Mouse (Mus musculus): ENCODE measurements around the gene Stmnd1.
"Not testable (repeated sequence)": the region's sequence is repeated elsewhere in the genome, so short reads cannot be mapped to it uniquely, and the experiment has no call there.

Stmnd1 gene

DNA sequence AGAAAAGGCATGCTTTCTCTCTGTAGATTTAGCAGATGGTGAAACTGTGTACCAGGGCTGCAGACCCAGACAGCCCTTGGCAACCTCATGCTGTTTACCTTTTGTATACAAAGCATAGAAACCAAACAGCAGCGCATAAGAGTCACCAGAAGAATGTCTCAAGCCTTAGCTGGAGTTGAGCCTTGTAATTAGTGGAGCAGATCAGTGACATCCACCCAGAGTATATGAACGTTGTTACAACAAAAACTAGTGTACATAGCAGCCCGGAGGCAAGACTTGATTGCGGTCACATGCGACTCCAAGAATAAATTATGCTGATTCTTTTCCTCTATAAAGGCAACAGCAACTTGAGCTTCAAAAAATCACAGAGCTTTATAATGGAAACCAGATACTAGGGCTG is 14.9 kb downstream of the Stmnd1 start:
- DNase-seq (ENCODE audit: extremely low spot score, low spot score), result no peak

DNA sequence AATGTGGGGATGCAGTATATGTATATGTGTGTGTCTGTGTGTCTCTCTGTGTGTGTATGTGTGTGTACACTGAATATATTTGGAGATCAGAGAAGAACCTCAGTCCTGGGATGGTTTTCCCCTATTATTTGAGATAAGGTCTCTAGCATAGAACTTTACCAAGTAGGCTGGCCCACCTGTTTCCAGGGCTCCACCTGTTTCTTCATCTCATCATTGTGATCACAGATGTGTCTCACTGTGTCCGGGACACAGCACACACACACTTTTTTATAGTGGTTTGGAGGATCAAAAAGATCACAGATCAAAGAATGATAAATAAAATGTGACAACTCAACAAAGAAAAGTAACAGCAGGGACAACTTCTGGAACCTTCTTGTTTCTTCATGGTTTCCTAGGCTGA is 17.0 kb downstream of the Stmnd1 start:
- DNase-seq (ENCODE audit: extremely low spot score, low spot score), result no peak

- no peak for DNase-seq (ENCODE audit: extremely low spot score, low spot score)
These were observed 20.8 kb downstream of the Stmnd1 start for GRCm38 (mm10) chr13:46294365-46294764.

- no peak for DNase-seq (ENCODE audit: extremely low spot score, low spot score)
These were observed 24.2 kb downstream of the Stmnd1 start for GRCm38 (mm10) chr13:46297701-46298100.

DNA sequence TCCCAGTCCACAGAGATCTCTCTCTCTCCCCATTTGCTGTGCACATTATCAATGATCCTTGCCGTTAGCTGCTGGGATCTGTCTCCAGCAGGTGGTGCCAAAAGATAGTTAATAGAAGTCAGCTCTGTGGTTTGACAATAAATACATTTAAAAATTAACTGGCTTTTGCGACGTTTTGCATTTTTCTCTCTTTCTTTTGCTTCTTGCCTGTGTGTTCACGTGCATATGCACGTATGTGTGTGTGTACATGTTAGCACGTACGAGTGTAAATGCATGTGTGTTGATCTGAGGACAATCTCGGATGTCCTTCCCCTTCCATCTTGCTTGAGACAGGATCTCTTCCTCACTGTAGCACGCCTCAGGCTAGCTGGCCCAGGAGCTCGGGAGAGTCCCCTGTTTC is 37.3 kb downstream of the Stmnd1 start:
- peak; percentile 27 for DNase-seq (ENCODE audit: extremely low spot score, low spot score)

DNA sequence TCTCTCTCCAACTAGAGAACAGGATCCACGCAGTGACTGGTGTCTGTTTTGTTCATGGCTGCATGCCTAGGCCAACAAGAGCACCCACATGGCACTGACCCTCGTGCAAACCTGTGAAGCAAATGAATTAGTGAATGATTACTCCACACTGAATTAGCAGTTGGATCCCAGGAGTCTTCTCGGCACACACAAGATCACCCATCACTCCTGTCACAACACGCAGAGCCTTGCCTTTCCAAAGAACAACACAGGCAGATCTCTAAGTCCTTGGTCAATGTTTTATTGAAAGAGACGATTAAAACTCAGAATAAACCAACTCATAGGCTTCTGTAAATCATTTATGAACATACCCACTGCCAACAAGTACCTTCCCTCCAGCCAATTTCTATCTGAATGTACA is 39.7 kb downstream of the Stmnd1 start:
- no peak for DNase-seq (ENCODE audit: extremely low spot score, low spot score)

DNA sequence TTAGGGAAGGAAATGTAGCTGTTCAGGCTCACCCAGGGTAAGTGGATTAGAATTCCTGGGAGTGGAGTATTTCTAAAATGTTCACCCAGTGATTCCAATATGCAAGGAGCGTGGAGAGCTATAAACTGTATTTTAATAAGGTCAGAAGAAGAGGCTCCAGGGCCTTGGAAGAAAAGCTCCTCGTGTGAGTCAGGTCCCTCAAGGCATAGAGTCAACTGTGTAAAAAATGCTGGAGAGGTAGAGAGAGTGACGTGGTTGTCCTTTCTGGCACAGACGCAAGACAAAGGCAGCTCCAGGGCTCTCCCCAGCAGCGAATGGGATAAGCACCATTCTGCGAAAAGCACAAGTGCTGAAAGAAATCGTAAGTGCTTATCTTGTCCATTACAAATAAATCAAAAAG is 41.6 kb downstream of the Stmnd1 start:
- no peak for DNase-seq (ENCODE audit: extremely low spot score, low spot score)

DNA sequence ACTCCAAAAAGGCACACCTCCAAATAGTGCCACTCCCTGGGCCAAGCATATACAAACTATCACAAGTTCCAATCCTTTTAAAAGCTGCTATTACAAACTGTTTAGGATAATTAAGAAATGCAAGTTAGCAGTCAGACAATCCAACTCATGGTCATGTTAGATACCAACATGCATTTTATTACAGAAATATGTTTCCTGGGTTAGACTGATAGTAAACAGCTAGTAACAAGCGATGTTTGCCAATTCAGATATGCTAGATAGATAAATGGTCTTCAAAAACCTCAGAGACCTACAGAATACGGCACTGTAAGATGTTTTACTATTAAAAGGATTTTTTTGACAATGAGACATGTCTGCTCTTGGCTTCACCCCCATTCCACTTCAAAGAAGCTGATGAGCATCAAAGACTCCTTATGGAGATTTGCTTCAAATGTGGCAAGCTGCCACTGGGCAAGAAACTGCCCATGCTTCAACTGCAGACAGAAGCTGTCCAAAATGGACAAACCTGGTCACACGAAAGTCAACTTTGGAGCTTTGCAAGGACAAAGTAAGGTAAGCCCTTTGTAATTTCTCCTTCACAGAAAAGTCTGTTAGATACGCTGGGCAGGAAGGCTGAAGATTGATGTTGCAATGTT is 52.9 kb downstream of the Stmnd1 start:
- no peak for DNase-seq (ENCODE audit: extremely low spot score, low spot score)

- no peak for DNase-seq (ENCODE audit: extremely low spot score, low spot score)
These were observed 61.5 kb downstream of the Stmnd1 start for GRCm38 (mm10) chr13:46335020-46335419.

DNA sequence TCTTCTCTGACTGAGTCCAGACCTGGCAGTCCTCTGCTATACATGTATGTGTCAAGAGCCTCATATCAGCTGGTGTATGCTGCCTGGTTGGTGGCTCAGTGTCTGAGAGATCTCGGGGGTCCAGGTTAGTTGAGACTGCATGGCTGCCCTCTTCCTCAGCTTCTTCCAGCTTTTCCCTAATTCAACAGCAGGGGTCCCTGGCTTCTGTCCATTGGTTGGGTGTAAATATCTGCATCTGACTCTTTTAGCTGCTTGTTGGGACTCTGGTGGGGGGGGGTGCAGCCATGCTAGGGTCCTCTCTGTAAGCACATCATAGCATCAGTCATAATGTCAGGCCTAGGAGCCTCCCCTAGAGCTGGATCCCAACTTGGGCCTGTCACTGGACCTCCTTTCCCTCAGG is 62.8 kb downstream of the Stmnd1 start:
- DNase-seq (ENCODE audit: extremely low spot score, low spot score), result not testable (repeated sequence)

DNA sequence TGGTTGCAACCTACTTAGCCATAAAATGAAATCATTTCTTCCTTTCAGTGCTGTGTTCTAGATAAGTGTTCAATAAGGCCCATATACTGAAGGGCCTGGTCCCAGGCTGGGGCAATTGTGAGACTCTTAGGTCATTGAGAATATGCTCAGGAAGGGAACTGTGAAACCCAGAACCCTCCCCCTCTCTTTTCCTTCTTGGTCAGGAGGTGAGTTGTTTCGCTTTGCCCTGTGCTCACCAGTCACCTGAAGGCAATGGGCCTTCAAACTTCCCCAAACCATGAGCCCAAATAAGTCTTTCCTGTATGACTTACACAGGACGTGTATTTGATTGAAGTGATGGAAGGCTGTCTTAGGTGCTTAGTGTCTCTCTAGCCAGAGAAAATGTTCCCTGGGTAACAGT is 64.3 kb downstream of the Stmnd1 start:
- DNase-seq (ENCODE audit: extremely low spot score, low spot score), result no peak

DNA sequence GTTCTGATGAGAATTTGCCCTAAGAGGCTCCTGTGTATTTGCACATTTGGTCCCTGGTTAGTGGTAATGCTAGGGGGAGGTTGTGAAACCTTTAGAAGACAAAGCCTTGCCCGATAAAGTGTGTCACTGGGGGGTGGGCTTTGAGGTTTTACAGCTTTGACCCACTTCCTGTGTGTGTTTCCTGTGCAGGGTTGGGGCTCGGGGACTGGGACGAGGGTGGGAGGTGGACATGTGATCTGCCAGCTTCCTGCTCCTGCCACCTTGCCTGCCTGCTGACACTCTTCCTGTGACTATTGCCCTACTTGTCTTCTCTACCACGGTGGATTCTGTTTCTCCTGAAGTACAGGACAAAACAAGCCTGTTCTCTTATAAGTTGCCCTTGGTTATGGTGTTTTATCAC is 66.4 kb downstream of the Stmnd1 start:
- no peak for DNase-seq (ENCODE audit: extremely low spot score, low spot score)

- no peak for DNase-seq (ENCODE audit: extremely low spot score, low spot score)
These were observed 67.1 kb downstream of the Stmnd1 start for GRCm38 (mm10) chr13:46340583-46340982.

DNA sequence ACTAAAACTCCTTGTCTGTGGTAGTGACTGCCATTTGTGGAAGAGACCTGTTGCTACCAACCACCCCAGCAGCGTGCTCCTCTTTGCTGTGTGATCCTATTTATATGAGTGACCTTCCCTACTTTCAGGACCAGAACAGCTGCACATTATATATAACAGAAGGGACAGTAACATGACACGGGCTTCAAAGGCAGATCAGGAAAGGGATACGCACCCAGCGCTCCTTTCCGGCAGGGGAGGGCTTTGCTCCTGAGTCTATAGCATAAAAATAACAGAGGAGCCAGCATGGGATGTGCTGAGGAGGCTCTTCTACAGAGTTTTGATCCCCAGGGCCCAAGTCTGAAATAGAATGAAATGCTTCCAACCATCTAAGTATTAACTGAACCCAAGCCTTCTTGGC is 67.9 kb downstream of the Stmnd1 start:
- no peak for DNase-seq (ENCODE audit: extremely low spot score, low spot score)

- DNase-seq (ENCODE audit: extremely low spot score, low spot score), result no peak
These were observed 69.7 kb downstream of the Stmnd1 start for GRCm38 (mm10) chr13:46343226-46343625.

GRCm38 (mm10) chr13:46346830-46347512 is 73.5 kb downstream of the Stmnd1 start:
- DNase-seq (ENCODE audit: extremely low spot score, low spot score), result no peak

DNA sequence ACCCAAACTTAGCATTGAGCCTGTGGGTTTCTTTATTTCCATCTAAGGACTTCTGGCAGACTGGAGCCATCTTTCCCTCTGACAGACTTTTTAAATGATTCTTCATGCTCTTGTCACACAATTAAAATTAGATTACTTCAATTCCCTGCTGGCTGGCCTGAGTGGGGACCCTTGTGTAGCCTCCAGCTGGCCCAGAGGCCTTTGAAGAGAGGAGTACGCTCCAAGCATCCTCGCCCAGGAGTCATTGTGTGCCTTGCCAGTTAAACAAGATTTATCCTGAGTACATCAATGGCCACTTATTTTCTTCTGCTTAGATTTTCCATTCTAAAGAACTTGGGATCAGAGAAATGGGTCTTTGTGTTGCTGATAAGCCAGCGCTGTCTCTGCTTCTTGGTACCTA is 76.1 kb downstream of the Stmnd1 start:
- DNase-seq (ENCODE audit: extremely low spot score, low spot score), result no peak

Data from neural tube, embryonic 10.5 days (tissue).